Mouse (Mus musculus) ES-Bruce4 (cell line): ENCODE results near the gene Phactr1.

Source experiments
- CTCF ChIP-seq: IDR thresholded peaks from one replicate; pipeline ENCODE4 v1.8.1; 2011; ENCODE audit warnings: low read depth, low read length
- EP300 ChIP-seq: IDR thresholded peaks from 2 replicates; pipeline ENCODE4 v1.6.1; 2011; ENCODE audit warnings: low read depth, low read length; ENCODE audit not compliant: insufficient read depth
- POLR2A ChIP-seq: IDR thresholded peaks from one replicate; pipeline ENCODE4 v1.8.1; 2011; ENCODE audit warnings: low read length; ENCODE audit not compliant: insufficient read depth

DNA sequence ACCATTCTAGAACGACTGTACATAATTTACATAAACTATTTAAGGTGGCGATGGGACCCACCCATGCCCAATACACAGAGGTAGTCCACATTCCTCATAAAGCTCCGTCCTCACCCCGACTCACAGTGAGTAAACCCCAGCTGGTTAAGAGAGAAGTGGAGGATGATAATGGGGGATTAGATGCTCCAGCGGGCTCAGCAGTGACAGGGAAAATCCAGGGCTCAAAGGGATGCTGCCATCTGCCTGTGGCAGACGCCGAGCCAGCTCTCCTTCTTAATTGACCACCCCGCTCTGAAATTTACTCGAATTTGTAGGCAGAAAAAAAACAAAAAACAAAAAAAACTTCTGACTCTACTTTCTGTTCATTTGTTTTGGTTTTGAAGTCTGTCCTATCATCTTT lies 487.3 kb downstream of the Phactr1 start:
- TF ChIP-seq POLR2A (no peak), CTCF (no peak), EP300 (no peak)
